Mouse (Mus musculus) liver, postnatal 0 days (tissue): ENCODE measurements at regions not wholly inside any gene's neighbourhood (a gene's known extent, or its start where the extent isn't known, plus 50 kb on each side); places are given as distances from the start of the nearest gene placed in this dataset.

Experiments
- CTCF ChIP-seq: sonication (generic); IDR thresholded peaks from 2 replicates; pipeline ENCODE4 v1.5.1; 2016; ENCODE audit warnings: antibody characterized with exemption, low read depth
- EP300 ChIP-seq: IDR thresholded peaks from 2 replicates; pipeline ENCODE4 v1.6.1; 2016; ENCODE audit warnings: antibody characterized with exemption, low read depth, mild to moderate bottlenecking

GRCm38 (mm10) chr4:7379996-7380395 lies 858.8 kb downstream of the Car8 start:
- TF ChIP-seq CTCF (no peak), EP300 (no peak)
